Mouse (Mus musculus) cerebral cortex, adult 2 months (tissue): ENCODE results near the gene Gm20388.

Experiments used
- WGBS: fragments of 180-500 bp; shearing (Covaris S2); methylation state at CpG from one replicate; pipeline ENCODE4 v1.1.7; 2018; 5-methylcytosine and 5-hydroxymethylcytosine counted together

Gm20388 gene

DNA sequence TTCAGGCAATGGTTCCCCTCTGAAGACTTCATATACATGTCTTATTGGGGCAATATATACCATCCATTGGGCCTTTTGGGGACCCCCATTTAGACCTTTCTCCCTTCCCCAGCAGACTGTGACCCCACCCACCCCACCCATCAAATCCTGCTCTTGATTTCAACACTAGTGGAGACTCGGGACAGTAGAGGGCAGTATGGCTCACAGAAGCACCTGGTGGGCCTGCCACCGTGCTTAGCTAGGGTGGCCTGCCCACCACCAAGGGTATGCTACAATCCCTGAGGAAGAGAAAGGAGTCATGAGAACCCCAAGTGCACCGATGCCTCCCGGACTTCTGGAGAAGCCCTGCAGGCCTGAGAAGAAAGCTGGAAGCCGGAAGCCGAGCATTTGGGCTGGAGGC is 2428.2 kb downstream of the Gm20388 start:
- 62% methylated on average over 6 of the region's 6 CpGs for WGBS

DNA sequence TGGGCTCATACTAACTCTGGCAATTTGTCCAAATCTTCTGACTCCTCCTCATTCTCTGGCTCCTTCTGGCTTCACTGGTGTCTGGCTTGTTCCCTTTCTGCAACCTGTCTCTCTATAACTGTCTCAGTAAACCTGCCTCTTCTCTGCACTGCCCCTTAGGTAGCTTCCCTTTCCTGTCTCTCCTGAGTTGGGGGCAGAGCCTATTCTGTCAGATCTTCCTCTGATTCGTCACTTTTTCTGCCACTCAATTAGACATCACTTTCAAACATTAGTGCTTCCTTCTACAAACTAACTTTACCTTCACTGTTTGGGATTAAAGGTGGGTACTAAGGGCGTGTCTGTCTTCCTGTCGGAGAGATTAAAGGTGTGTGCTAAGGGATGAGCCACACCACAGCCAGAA is 2430.1 kb downstream of the Gm20388 start:
- WGBS = 91% methylated on average over 3 of the region's 3 CpGs

DNA sequence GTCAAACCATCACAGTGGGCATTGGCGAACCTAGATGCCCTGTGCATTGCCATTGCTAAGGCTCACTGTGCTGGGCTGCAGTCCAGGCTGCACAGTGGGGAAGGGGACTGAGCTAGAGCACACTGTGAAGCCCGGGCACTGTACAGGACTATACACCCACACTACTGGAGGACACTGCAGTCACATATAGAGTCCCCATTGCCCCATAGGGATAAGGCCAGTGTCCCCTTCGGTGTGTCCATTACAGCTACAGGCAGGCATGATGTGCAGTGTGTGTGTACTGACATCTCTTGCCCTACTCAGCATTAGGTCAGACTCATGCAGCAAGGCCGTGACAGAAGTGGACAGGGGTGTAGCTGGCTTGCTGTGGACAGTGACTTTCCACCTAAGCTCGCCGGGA is 2431.1 kb downstream of the Gm20388 start:
- WGBS = 81% methylated on average over 6 of the region's 6 CpGs

GRCm38 (mm10) chr8:122342362-122342761 is 2431.7 kb downstream of the Gm20388 start:
- WGBS = 20% methylated on average over 5 of the region's 5 CpGs

DNA sequence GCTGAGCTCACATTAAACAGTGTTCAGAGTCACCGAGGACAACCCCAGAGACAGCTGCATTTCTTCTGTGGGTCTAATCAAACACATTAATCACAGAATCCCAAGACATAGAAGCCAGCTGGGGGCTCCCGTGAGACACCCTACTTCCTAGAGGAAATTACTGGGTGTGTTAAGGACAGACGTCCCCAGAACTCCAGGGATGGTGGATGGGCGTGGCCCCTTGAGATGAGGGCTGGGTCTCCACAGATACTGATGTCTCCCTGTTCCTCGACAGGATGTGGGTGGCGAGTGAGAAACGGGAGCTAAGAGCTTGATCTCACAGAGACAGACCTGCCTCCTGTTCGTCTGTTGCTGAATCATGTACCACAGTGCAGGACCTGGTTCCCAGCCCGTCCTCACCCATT is 2432.2 kb downstream of the Gm20388 start:
- 3% methylated on average over 9 of the region's 9 CpGs for WGBS

- 3% methylated on average over 11 of the region's 11 CpGs for WGBS
Measured at GRCm38 (mm10) chr8:122343341-122343740, 2432.7 kb downstream of the Gm20388 start.

GRCm38 (mm10) chr8:122343758-122344157 is 2433.1 kb downstream of the Gm20388 start:
- under 1% methylated on average over 14 of the region's 14 CpGs for whole genome bisulfite sequencing

- WGBS = 9% methylated on average over 2 of the region's 5 CpGs
Measured at GRCm38 (mm10) chr8:122344219-122344618, 2433.6 kb downstream of the Gm20388 start.

- 60% methylated on average over 12 of the region's 12 CpGs for WGBS
Measured at GRCm38 (mm10) chr8:122345181-122346095, 2434.8 kb downstream of the Gm20388 start.

DNA sequence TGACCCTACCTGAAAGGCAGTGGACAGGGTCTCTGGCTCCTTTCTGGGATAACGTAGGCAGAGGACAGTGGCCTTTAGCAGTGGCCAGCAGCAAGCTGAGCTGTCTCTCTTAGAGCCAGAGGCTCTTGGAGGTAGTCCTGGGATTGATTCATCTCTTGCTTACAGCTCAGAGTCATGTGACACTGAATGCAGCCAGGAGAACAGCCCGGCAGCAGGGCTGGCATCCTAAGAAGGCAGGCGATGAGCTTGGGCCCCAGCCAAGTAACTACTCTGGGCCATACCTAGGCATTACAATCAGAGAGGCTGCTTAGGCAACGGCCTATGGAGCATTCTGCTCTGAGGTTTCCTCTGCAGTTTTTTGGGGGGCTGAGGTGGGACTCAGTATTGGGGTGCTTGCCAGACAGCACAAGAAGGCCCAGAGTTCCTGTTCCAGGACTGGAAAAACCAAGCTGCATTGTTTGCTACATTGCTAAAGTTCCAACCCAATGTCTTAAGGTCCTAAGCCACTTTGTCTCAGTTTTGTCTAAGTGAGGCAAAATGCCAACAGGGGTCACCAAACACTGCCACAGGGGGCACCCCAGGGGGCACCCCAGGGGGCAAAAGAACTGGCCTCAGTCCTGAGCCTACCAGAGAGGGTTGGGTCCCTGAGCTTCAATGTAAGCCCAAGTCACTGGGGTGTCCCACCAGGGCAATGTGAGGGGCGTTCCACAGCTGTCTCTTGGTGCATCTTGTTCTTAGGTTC is 2437.3 kb downstream of the Gm20388 start:
- WGBS = 35% methylated on average over 5 of the region's 5 CpGs

GRCm38 (mm10) chr8:122349357-122350297 is 2439.0 kb downstream of the Gm20388 start:
- WGBS = 74% methylated on average over 15 of the region's 15 CpGs

DNA sequence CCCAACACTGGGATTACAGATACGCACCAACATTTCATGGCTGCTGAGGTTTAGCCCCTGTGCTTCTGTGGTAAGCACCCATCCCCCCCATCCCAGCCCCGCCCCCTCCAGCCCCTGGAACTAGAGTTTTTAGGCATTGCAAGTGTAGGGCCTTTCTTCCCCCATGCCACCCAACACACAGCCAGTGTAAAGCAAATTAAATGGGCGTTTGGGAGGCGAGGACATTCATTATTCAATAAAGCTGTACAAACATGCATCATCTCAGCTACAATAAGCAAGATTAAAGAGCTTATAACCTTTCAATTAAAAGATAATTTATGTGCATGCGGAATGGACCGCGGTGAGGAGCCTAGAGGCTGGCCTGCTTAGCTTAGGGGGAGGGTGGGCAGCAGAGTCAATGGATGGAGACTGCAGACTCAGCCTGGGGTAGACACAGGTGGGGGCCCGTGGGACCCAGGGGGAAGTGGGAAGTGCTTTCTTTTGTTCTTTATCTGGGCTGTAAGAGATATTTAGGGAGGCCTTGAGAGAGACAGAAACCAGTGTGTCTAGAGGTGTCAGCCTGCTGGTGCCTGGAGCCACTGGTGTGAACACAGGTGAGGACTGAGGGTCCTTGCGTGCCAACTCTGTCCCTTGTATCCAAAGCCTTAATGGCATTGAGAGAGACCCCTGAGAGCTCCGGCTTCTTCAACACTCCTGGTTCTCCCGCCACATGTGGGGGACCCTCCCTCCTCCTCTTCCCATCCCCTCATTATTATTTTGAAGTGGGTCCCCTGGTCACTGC is 2439.9 kb downstream of the Gm20388 start:
- 60% methylated on average over 11 of the region's 11 CpGs for WGBS

DNA sequence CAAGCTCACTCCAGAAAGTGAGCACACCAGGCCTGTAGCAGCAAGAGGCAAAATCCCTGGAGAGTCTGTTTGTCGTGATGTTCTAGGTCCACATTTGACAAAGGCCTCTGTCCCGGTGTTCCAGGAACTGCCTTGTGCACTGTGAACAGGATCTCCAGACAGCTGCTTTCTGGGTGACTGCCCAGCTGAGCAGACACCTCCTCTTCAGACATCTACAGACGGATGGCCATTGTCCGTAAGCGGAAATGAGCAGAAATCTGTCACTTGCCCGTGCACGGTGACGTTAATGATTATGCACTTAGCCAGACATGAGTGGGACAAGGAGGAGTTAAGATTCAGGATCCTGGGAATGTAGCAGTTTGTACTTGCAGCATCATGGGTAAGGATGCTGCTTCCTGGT is 2443.5 kb downstream of the Gm20388 start:
- WGBS = 61% methylated on average over 8 of the region's 8 CpGs

DNA sequence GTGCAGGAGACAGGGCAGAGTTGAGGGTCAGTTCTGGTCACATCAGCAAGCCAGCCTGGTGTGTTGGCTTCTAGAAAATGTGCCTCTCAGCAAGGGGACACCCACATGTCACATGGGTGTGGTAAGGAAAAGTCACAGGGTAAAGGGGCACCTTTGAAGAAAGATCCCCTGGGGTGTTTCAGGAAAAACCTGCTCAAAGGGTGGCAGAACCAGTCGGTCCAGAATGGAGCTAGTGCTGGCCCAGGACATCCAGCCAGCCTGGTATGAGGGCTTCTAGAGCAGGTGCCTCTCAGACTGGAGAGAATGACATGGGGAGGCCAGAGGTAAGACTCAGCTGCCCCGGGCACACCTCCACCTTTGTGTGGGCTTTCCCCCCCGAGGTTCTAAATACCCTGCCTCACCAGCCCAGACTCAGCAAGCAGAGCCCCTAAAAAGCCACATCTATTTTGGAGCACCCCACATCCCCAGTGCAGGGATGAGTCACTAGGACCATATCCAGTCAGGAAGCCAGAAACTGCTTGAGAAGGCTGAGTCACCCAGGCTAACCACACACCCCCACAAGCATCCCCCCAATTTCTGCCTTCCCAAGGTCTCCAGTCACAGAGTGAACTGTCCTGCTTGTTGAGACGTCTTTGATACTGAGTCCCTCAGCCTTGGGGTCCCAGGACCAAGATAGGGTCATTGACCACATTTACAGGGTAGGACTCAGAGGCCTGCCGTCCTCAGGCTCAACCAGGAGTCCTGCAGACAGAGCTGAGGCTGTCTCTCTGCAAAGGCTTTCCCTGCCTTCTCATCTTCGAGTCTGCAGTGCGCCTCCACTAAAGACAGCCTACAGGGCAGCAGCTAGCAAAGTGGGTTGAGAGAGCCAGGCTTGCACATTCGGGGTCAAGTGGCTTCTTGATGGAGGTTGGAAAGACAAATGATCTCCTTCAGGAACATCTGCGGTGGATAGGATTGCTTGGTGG is 2445.3 kb downstream of the Gm20388 start:
- 45% methylated on average over 9 of the region's 9 CpGs for WGBS

GRCm38 (mm10) chr8:122357202-122357601 is 2446.6 kb downstream of the Gm20388 start:
- 70% methylated on average over 11 of the region's 11 CpGs for WGBS

DNA sequence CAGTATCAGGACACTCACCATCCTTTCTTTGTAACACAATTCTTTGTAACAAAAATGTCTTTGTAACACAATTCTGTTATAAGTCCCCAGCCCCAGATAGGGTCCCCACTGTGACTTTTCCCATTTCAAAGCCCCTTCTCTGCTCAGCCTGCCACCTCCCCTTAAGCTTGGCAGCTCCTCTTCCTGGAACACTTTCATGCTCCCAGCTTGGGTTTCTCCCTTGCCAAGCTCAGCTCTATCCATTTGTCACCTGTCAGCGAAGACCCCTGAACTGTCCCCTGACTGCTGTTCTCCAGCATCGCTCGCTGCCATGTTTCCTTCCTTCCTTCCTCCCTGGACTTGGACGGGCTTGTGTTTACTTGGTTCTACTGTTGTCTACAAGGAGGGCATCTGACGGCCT is 2447.0 kb downstream of the Gm20388 start:
- 69% methylated on average over 5 of the region's 5 CpGs for WGBS

- WGBS = 62% methylated on average over 15 of the region's 15 CpGs
Measured at GRCm38 (mm10) chr8:122359111-122359775, 2448.6 kb downstream of the Gm20388 start.

GRCm38 (mm10) chr8:122360696-122361416 is 2450.2 kb downstream of the Gm20388 start, which contains the start of gene Trhr2:
Trhr2 (minus strand) TSS chr8:122360746.
- WGBS = 87% methylated on average over 7 of the region's 7 CpGs
